Mouse (Mus musculus): Measurements from ENCODE around the gene Gosr2.

The Gosr2 gene

DNA sequence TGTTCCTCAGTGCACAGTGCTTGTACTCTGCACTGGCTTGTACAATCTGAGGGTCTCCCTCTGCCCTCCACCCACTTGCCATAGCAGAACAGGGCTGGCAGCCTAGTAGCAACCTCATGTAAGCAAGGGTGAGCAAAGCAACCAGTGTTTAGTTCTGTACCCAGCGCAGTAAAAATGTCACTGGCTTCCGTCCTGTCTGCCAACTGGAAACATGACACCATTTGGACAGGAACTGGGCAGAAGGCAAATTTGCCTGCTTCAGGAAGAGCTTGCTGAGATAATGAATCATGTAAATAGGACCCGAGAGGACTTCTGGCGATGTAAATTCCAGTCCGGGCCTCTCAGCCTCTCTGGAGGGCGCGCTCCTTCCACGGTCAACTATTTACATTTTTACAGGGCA lies 52.0 kb downstream of the Gosr2 start:
- no peak for DNase-seq

DNA sequence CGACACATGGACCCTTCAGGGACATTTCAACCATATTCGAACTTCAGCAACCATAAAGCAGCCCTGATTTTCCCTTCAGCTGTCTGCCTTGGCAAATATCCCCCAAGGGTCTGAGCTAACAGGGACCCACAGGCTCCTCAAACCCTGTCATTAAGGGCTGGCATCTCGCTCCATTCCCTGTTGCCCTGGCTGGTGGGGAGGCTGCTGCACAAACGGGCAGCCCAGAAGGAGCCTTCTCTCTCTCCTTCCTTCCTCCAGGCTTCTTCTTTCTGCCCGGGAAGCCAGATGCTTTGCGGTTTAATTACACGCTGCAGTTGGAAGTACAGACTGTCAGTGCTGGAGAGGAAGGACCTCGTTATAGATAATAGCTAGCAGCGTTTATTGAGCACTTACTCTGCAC lies 54.5 kb downstream of the Gosr2 start:
- no peak for DNase-seq

DNA sequence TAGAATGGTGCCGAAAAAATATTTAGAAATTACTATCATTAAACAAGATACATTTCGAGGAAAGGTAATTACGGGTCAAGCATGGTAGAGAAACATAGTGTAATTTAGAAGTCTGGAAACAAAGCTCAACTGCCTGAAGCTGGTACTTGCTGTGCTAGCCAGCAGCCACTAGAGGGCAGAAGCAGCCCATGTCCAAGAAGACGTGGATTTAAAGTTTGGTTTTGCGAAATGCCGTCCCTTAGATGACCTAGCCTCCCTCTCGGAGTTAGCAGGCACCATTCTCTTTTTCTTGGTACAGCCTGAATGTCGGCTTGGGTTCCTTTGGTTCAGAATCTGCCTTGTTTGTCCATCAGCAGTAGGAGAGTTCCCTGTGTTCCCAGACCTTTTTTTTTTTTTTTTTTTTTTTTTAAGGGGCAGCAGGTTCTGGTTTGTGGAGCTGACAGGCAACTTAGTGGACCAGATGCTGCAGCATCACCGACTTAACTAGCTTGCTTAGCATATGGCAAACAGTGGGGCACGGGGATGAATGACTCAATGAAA lies 58.2 kb downstream of the Gosr2 start:
- peak; percentile 81 for DNase-seq

DNA sequence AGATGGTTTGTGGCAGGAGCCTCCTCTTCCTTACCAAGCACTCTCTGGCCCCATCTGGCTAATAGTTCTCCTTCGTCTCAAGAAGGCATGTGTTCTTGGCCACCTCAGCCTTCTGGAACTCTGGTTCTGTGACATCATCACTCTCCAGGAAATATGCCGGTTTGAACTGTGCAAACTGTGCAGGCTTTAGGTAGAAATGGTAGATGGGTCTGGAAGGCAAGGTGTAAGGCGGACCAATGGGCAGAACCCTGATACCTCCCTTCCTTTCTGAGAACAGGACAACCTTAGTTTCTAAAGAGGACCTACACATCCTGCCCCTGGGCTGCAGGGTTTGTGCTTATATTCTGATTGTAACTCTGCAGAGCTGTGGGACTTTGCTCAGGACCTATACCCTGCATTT lies 58.9 kb downstream of the Gosr2 start, which contains the start of gene Lyzl6:
TSS of gene Lyzl6 (minus strand) at position 101 of the 400 bp plus-strand sequence.
- no peak for DNase-seq

DNA sequence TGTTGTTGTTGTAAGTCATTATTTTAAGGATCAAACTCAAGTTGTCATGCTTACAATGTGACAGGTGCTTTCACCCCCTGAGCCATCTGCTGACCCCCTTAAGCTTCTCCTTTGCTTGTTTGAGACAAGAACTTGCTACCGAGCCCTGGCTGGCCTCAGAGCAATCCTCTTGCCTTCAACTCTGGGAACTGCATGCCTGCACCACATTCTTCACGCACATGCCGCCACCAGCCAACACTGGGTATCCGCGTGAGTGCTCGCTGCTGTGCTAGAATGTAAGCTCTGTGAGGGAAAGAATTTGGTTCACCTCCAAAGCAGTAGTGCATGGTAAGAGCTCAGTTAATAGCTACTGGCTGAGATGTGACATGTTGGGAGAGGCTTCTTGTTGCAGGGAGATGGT lies 61.4 kb downstream of the Gosr2 start:
- DNase-seq, result no peak

DNA sequence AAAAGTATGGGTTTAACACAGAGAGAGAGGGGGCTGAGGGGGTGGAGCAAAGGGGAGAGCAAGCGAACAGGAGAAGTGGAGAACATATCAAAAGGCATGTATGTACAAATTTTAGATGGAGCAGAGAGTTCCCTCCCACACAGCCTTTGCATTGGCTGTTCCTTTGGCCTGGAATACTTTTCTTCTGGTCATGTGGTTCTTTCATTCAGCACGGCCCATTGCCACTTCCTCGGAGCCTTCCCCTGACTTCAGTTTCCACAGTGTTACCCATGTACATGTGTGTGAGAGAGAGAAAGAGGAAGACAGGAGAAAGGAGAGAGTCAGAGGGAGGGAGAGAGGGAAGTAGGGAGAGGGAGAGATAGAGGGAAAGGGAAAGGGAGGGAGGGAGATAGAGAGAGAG lies 62.2 kb downstream of the Gosr2 start:
- DNase-seq, result no peak

DNA sequence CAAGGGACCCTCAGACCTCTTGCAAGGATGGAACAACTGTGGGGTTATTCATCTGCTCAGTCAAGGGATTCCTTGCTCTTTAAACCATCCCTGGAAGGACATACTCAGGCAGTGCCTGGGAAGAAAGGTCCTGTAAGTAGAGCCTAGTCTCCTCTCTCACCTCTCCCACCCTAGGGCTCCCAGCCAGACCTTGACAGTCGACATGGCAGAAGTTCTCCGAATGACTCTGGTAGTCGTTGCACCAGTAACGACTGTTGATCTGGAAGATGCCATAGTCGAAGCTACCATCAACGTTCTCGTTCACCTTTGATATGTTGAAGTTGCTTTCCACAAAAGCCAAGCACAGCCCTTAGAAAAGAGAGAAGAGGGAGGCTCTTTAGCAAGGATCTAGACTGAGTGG lies 62.9 kb downstream of the Gosr2 start:
- DNase-seq, result no peak

DNA sequence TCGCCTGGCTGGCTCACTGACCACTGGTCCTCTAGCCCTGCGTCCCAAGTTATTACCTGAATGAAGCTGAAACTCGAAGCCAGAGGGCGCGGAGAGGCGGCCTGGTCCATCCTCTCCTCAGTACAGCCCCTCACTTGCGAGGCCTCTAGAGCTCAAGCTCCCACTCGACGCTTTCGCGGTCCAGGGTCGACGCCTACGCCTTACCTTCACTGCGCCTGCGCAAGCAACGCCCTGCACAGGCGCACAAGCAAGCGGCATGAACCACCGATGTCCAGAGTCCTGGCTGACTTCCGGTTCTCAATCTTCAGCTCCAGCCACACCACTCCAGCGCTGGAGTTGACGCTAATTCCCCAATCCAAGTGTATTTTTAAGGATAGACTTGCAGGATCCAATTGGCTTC lies 70.2 kb downstream of the Gosr2 start:
- DNase-seq, result no peak

Data from embryo, embryonic 11 days (tissue).